Mouse (Mus musculus): ENCODE results near the gene Arnt2.

Gene Arnt2

GRCm38 (mm10) chr7:84339186-84339585 lies 70.8 kb downstream of the Arnt2 start:
- no peak for DNase-seq

DNA sequence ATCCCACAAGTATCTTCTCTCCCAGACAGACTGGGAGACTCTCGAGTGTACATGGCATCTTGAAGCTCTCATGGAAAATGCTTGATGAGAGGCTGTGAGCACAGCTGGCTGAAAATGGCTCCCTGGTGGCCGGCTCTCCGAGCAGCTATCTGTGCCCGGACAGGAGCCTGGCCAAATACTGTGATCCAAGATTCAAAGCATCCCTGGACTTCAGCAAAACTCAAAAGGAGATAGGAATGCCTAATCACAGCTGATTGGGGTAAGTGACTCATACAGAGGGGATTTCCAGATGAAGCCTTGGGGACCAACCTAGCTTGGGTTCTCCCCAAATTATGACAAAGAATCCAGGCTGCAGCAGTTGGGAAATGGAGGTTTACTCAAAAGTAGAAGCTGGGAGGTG lies 72.2 kb downstream of the Arnt2 start:
- no peak for DNase-seq

GRCm38 (mm10) chr7:84336907-84337306 lies 73.1 kb downstream of the Arnt2 start:
- no peak for DNase-seq

GRCm38 (mm10) chr7:84336580-84336886 lies 73.4 kb downstream of the Arnt2 start:
- DNase-seq = no peak

DNA sequence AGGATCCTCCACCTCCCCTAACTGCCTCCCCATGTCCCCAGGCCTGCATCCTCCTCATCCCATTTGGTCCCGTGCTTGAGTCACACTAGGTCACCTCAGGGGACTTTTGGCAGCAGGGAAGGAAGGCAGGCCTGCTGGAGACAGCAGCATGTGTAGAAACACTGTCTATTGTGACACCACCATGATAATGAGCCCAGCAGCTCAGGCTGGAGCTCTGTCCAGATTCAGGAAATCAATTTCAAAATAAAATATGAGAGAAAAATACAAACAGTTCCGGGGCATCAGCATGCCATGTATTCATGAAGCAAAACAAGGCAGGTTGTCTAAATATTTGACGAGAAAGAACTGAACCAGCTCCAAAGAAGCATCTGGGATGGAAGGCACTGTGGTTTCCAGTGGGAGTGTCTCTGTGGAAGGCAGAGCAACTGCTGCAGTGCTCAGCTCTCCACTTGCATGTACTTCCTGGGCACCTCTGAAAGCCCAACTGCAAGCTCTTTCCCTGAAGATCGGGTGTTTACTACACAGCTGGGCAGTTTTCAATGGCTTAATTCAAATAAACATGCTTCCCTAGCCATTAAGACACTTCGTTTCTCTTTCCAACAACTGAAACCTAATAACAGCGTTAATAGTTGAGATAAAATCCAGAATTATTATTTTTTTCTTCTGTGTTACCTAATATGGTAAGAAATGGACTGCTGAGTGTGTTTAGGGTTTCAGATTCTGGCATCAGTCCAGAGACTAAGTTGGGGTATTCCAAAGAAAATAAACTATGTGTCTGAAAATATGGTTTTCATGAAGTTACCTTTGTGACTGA lies 74.0 kb downstream of the Arnt2 start:
- no peak for DNase-seq

- DNase-seq = no peak
Observed at GRCm38 (mm10) chr7:84333996-84334395, 76.0 kb downstream of the Arnt2 start.

- no peak for DNase-seq
Observed at GRCm38 (mm10) chr7:84332295-84333168, 77.4 kb downstream of the Arnt2 start.

- no peak for DNase-seq
Observed at GRCm38 (mm10) chr7:84329174-84329583, 80.8 kb downstream of the Arnt2 start.

GRCm38 (mm10) chr7:84328770-84329169 lies 81.2 kb downstream of the Arnt2 start:
- DNase-seq = no peak

GRCm38 (mm10) chr7:84325570-84326328 lies 84.2 kb downstream of the Arnt2 start:
- no peak for DNase-seq

- no peak for DNase-seq
Observed at GRCm38 (mm10) chr7:84321542-84321941, 88.4 kb downstream of the Arnt2 start.

- DNase-seq = no peak
Observed at GRCm38 (mm10) chr7:84315353-84316003, 94.5 kb downstream of the Arnt2 start.

GRCm38 (mm10) chr7:84314742-84315141 lies 95.2 kb downstream of the Arnt2 start:
- DNase-seq = no peak

DNA sequence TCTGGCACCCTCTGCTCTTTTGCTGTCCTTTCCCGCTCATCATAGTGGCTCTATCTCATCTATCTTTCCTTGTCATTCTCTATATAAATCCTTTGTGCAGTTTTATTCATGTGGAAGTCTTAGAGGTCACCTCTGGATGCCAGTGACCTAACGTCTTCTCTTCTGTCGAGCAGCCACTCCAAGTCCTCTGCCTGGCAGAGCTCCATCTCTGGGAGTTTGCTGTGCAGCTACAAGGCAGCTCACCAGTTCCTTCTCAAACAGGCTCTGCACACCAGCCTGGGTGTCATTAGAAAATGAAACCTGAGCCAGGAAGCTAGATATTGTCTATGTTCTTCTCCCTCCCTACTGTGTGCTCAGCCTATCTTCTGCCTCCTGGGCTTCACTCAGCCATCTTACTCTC lies 98.4 kb downstream of the Arnt2 start:
- DNase-seq = no peak

GRCm38 (mm10) chr7:84310909-84311311 lies 99.1 kb downstream of the Arnt2 start:
- no peak for DNase-seq

DNA sequence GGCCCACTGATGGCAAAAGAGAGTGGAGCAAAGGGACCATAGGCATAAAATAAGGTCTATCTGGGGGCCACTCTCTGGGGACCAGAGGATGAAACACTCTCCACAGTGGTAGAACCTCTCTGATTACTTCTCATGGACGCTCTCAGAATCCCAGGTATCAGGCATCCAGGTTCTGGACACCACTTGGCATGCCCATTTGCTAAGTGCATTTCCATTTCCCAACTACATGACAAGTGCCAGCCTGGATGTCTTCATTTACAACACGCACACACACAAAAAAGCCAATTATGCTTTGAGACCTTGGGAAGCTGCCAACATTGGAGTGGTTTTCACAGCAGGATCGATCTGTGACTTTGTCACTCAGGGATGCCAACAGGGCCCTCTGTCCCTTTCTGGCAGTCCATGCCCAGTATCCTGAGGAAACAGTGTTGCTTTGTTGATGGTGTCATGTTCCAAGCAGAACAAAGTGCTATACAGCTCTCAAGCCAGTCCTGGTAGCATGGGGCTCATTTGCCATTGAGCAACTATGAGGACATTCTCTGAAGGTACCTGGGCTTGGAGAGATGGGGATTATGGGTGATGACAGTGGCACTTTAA lies 102.5 kb downstream of the Arnt2 start:
- peak; percentile 10 for DNase-seq

GRCm38 (mm10) chr7:84300261-84300660 lies 109.7 kb downstream of the Arnt2 start:
- no peak for DNase-seq

- DNase-seq = no peak
Observed at GRCm38 (mm10) chr7:84299601-84300000, 110.4 kb downstream of the Arnt2 start.

- no peak for DNase-seq
Observed at GRCm38 (mm10) chr7:84293054-84293453, 116.9 kb downstream of the Arnt2 start.

GRCm38 (mm10) chr7:84287226-84287587 lies 122.8 kb downstream of the Arnt2 start:
- no peak for DNase-seq

- no peak for DNase-seq
Observed at GRCm38 (mm10) chr7:84286526-84287225, 123.3 kb downstream of the Arnt2 start.

DNA sequence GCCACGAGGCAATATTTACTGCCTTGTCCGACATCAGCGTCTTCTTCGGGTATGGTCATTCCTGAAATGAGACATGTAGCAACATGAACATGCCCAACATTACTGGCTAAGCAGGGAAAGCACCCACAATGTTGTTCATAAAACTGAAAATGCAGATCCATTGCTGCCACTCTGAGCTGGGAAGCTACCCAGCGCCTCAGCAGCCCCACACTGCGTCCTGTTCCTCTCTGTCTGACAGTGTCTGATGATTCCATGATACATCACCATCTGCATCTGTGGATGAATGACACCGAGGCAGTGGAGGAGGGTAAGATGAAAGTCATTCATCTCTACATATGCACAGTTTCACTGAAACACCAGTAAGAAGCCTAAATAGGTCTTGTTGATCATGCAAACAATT lies 124.2 kb downstream of the Arnt2 start:
- no peak for DNase-seq
